Mouse (Mus musculus) intestine, postnatal 0 days (tissue): ENCODE results near the gene Pak4. TPM values are rescaled to one million over a fixed set of nuclear protein-coding genes. Genes with fewer than 3 reads are reported as not detected.
A peak's percentile ranks its signal among the peaks of the same experiment; 100 is the strongest.
"Not testable (repeated sequence)": the region's sequence is repeated elsewhere in the genome, so short reads cannot be mapped to it uniquely, and the experiment has no call there.

Experiments used
- ATAC-seq: fragments of 200-750 bp; cut with Nextera tagmentation; 2 replicates; pipeline ENCODE4 v1.8.0; 2017; ENCODE audit warnings: mild to moderate bottlenecking, moderate TSS enrichment, moderate library complexity
- H3K27ac ChIP-seq: fragments of 300-500 bp; sonication (generic); 2 replicates; pipeline ENCODE4 v1.5.1; 2014; ENCODE audit warnings: mild to moderate bottlenecking, low read depth, low read length, moderate library complexity
- H3K27me3 ChIP-seq: fragments of 300-500 bp; sonication (generic); replicated peaks from 2 replicates; pipeline ENCODE4 v1.6.1; 2014; ENCODE audit warnings: low read length, mixed read lengths; ENCODE audit not compliant: control insufficient read depth, insufficient read depth
- H3K36me3 ChIP-seq: fragments of 300-500 bp; sonication (generic); 2 replicates; pipeline ENCODE4 v1.6.1; 2014; ENCODE audit warnings: mild to moderate bottlenecking, moderate library complexity; ENCODE audit not compliant: control insufficient read depth, insufficient read depth
- H3K4me1 ChIP-seq: fragments of 300-500 bp; sonication (generic); replicated peaks from 2 replicates; pipeline ENCODE4 v1.6.1; 2014; ENCODE audit warnings: antibody characterized with exemption, low read length, mixed read lengths; ENCODE audit not compliant: control insufficient read depth, insufficient read depth
- H3K4me2 ChIP-seq: fragments of 300-500 bp; sonication (generic); replicated peaks from 2 replicates; pipeline ENCODE4 v1.6.1; 2014; ENCODE audit warnings: low read depth, mild to moderate bottlenecking, moderate library complexity
- H3K4me3 ChIP-seq: fragments of 300-500 bp; sonication (generic); 2 replicates; pipeline ENCODE4 v1.5.1; 2014; ENCODE audit warnings: low read depth, low read length
- H3K9ac ChIP-seq: fragments of 300-500 bp; sonication (generic); 2 replicates; pipeline ENCODE4 v1.6.1; 2014; ENCODE audit warnings: mild to moderate bottlenecking, low read depth, low read length
- H3K9me3 ChIP-seq: fragments of 300-500 bp; sonication (generic); 2 replicates; pipeline ENCODE4 v1.6.1; 2016; ENCODE audit warnings: mixed run types; ENCODE audit not compliant: control insufficient read depth
- CTCF ChIP-seq: sonication (generic); IDR thresholded peaks from 2 replicates; pipeline ENCODE4 v1.5.1; 2016; ENCODE audit warnings: low read depth, mild to moderate bottlenecking, control low read depth, antibody characterized with exemption, moderate library complexity
- WGBS: fragments of 180-500 bp; shearing (Covaris S2); extraction: QIAGEN DNeasy Blood & Tissue Kit; methylation state at CpG from one replicate; pipeline ENCODE4 v1.1.7; 2014; 5-methylcytosine and 5-hydroxymethylcytosine counted together
- polyA plus RNA-seq: library from polyadenylated mRNA; unstranded; fragments of >200 nt; fragmentation: Nextera tagmentation; extraction: Ambion mirVana; gene quantifications from 2 replicates; pipeline ENCODE4 v1.2.1, GENCODE M21; 2015

The Pak4 gene
- polyA plus RNA-seq, 1 experiment from 2014 or later: 17.2 TPM

GRCm38 (mm10) chr7:28540526-28540925, 57.5 kb downstream of the Pak4 start, which contains the start of gene Sycn:
Sycn (plus strand) TSS chr7:28540885.
- no peak for TF ChIP-seq CTCF
- Histone ChIP-seq H3K36me3 (no peaks in the 10 kb centered on the region), H3K9ac (no peak within 1 kb of the TSS), H3K9me3 (no peaks in the 10 kb centered on the region), H3K4me1 (no peaks in the 10 kb centered on the region), H3K27ac (no peak within 1 kb of the TSS), H3K4me3 (no peak within 1 kb of the TSS), H3K4me2 (no peak within 1 kb of the TSS), H3K27me3 (peaks cover 7% of the 10 kb centered on the region; the same call in 1 of the 2 replicates)
- 29% methylated on average over 4 of the region's 4 CpGs for WGBS
- ATAC-seq: peak; percentile 20; the same call in 1 of the 2 replicates

- WGBS: 62% methylated on average over 6 of the region's 6 CpGs
- H3K4me3 ChIP-seq, H3K36me3 ChIP-seq, H3K4me1 ChIP-seq, H3K27me3 ChIP-seq, H3K9me3 ChIP-seq, H3K9ac ChIP-seq, ATAC-seq, H3K27ac ChIP-seq, H3K4me2 ChIP-seq: not testable (repeated sequence)
Observed at GRCm38 (mm10) chr7:28538886-28539285, 59.1 kb downstream of the Pak4 start.

- H3K9me3 ChIP-seq: no peaks in the 10 kb centered on the region
- no peaks in the 10 kb centered on the region for H3K27me3 ChIP-seq
- no peak overlapping the region for H3K4me3 ChIP-seq
- no peaks in the 10 kb centered on the region for H3K4me1 ChIP-seq
- WGBS: 79% methylated on average over 8 of the region's 8 CpGs
- no peak for TF ChIP-seq CTCF
- no peak overlapping the region for H3K4me2 ChIP-seq
- no peak overlapping the region for H3K9ac ChIP-seq
- no peaks in the 10 kb centered on the region for H3K36me3 ChIP-seq
- H3K27ac ChIP-seq: no peak overlapping the region
- ATAC-seq: no peak
Observed at GRCm38 (mm10) chr7:28532005-28532404, 66.0 kb downstream of the Pak4 start.

- H3K27me3 ChIP-seq: no peaks in the 10 kb centered on the region
- peak; percentile 93 for TF ChIP-seq CTCF
- WGBS: 7% methylated on average over 19 of the region's 19 CpGs
Observed at GRCm38 (mm10) chr7:28527922-28528719, 69.9 kb downstream of the Pak4 start.

GRCm38 (mm10) chr7:28522536-28522935, 75.4 kb downstream of the Pak4 start, which contains the start of gene Ifnl3:
Ifnl3 (plus strand) TSS chr7:28522836.
- H3K9ac ChIP-seq, H3K36me3 ChIP-seq, ATAC-seq, H3K27me3 ChIP-seq, H3K4me2 ChIP-seq, H3K4me1 ChIP-seq, H3K27ac ChIP-seq, H3K9me3 ChIP-seq, H3K4me3 ChIP-seq: not testable (repeated sequence)
- 68% methylated on average over 5 of the region's 6 CpGs for WGBS

More at GRCm38 (mm10) chr7:28527922-28528719, 69.9 kb downstream of the Pak4 start:
- peak; percentile 74 for ATAC-seq
- H3K4me1 ChIP-seq: no peaks in the 10 kb centered on the region
- H3K4me3 ChIP-seq: no peak overlapping the region
- no peak overlapping the region for H3K9ac ChIP-seq
- H3K4me2 ChIP-seq: no peak overlapping the region
- H3K36me3 ChIP-seq: no peaks in the 10 kb centered on the region
- H3K9me3 ChIP-seq: no peaks in the 10 kb centered on the region
- no peak overlapping the region for H3K27ac ChIP-seq

- no peak for TF ChIP-seq CTCF
- Histone ChIP-seq H3K4me2 (no peak overlapping the region), H3K9me3 (no peaks in the 10 kb centered on the region), H3K4me1 (no peaks in the 10 kb centered on the region), H3K9ac (no peak overlapping the region), H3K27me3 (no peaks in the 10 kb centered on the region), H3K27ac (no peak overlapping the region), H3K36me3 (no peaks in the 10 kb centered on the region), H3K4me3 (no peak overlapping the region)
- no peak for ATAC-seq
- 68% methylated on average over 8 of the region's 8 CpGs for WGBS
Observed at GRCm38 (mm10) chr7:28511441-28511840, 86.5 kb downstream of the Pak4 start.
